Comparison of ENCODE assay signal across 19 mouse cellular contexts in genomic region chr2:109846401-109846800, GRCm38 (mm10).
"Had no signal": no experiment of that assay in that cellular context is flagged by ENCODE, and none has a peak within 500 bp of the region (broad histone marks: within the 10 kb centered on the region; RNA-seq: fewer than 3 reads in every experiment).

No protein-coding gene starts in this region.

- H3K27me3 ChIP-seq: kidney, embryonic 15.5 days; limb, embryonic 15.5 days; midbrain, embryonic 12.5 days; midbrain, embryonic 15.5 days; neural tube, embryonic 12.5 days; neural tube, embryonic 15.5 days had no signal

- H3K9me3 ChIP-seq: kidney, embryonic 15.5 days; limb, embryonic 15.5 days; midbrain, embryonic 12.5 days; midbrain, embryonic 15.5 days; neural tube, embryonic 12.5 days; neural tube, embryonic 15.5 days had no signal

- H3K27ac ChIP-seq: kidney, embryonic 15.5 days; limb, embryonic 15.5 days; liver, embryonic 14.5 days; macrophage; midbrain, embryonic 12.5 days; midbrain, embryonic 15.5 days; neural tube, embryonic 12.5 days; neural tube, embryonic 15.5 days had no signal

- H3K4me2 ChIP-seq: kidney, embryonic 15.5 days; limb, embryonic 15.5 days; liver, embryonic 11.5 days; lung, embryonic 14.5 days; midbrain, embryonic 12.5 days; midbrain, embryonic 15.5 days; neural tube, embryonic 12.5 days; neural tube, embryonic 15.5 days had no signal

- ATAC-seq: liver, postnatal 0 days; lung, postnatal 0 days; midbrain, embryonic 15.5 days had no signal

- DNase-seq: kidney, adult 11 months; kidney, adult 8-10 months; kidney, postnatal 14 days; kidney, postnatal 4 days; layer of hippocampus, adult 9-11 months; liver, postnatal 0 days; lung, embryonic 14.5 days; thymus, adult 18-20 months; thymus, postnatal 4 days had no signal

- H3K9ac ChIP-seq: kidney, embryonic 15.5 days; limb, embryonic 15.5 days; liver, embryonic 14.5 days; liver, postnatal 0 days; lung, embryonic 14.5 days; midbrain, embryonic 12.5 days; midbrain, embryonic 15.5 days; neural tube, embryonic 12.5 days; neural tube, embryonic 15.5 days had no signal

- H3K36me3 ChIP-seq: kidney, embryonic 15.5 days; limb, embryonic 15.5 days; midbrain, embryonic 12.5 days; midbrain, embryonic 15.5 days; neural tube, embryonic 12.5 days; neural tube, embryonic 15.5 days had no signal

- H3K4me3 ChIP-seq: kidney, embryonic 15.5 days; limb, embryonic 15.5 days; midbrain, embryonic 12.5 days; midbrain, embryonic 15.5 days; neural tube, embryonic 12.5 days; neural tube, embryonic 15.5 days had no signal
